Mouse (Mus musculus) intestine, embryonic 16.5 days (tissue): Measurements from ENCODE around the gene Tmem88. TPM values are rescaled to one million over a fixed set of nuclear protein-coding genes. Genes with fewer than 3 reads are reported as not detected.

ENCODE experiments used
- polyA plus RNA-seq: library from polyadenylated mRNA; unstranded; fragments of >200 nt; fragmentation: Nextera tagmentation; extraction: Ambion mirVana; gene quantifications from 2 replicates; pipeline ENCODE4 v1.2.1, GENCODE M21; 2015

Gene Tmem88
- polyA plus RNA-seq, 1 experiment from 2014 or later, result 31.0 TPM

Other genes with a start within 250 kb of the Tmem88 start
- 0.33 and 0.38 TPM in 2 replicates for gene Alox12b, start 241.2 kb downstream of the Tmem88 start, polyA plus RNA-seq
- gene Alox8, start 200.4 kb downstream of the Tmem88 start, polyA plus RNA-seq, result 0.13 and 0.15 TPM in 2 replicates
- gene Gucy2e, start 161.2 kb downstream of the Tmem88 start, polyA plus RNA-seq, result 0.02 and 0.07 TPM in 2 replicates
- 17.3 and 17.8 TPM in 2 replicates for gene Cntrob, start 74.5 kb downstream of the Tmem88 start, polyA plus RNA-seq
- 141 and 149 TPM in 2 replicates for gene Trappc1, start 74.3 kb downstream of the Tmem88 start, polyA plus RNA-seq
- gene Kcnab3, start 72.0 kb downstream of the Tmem88 start, polyA plus RNA-seq, result 1.7 and 2.4 TPM in 2 replicates
- gene Rnf227, start 57.8 kb downstream of the Tmem88 start, polyA plus RNA-seq, result 8.0 and 8.3 TPM in 2 replicates
- 33.4 and 35.5 TPM in 2 replicates for gene Chd3, start 28.8 kb downstream of the Tmem88 start, polyA plus RNA-seq
- 168 and 170 TPM in 2 replicates for gene Naa38, start 2.7 kb downstream of the Tmem88 start, polyA plus RNA-seq
- gene Cyb5d1, start 2.6 kb downstream of the Tmem88 start, polyA plus RNA-seq, result 22.6 and 24.0 TPM in 2 replicates
- 17.6 and 18.8 TPM in 2 replicates for gene Kdm6b, start 15.4 kb upstream of the Tmem88 start, polyA plus RNA-seq
- gene Dnah2, start 150.9 kb upstream of the Tmem88 start, polyA plus RNA-seq, result 0.93 and 1.0 TPM in 2 replicates
- 6.3 and 6.8 TPM in 2 replicates for gene Efnb3, start 162.0 kb upstream of the Tmem88 start, polyA plus RNA-seq
- gene Wrap53, start 182.0 kb upstream of the Tmem88 start, polyA plus RNA-seq, result 24.5 and 26.6 TPM in 2 replicates
- gene Trp53, start 182.1 kb upstream of the Tmem88 start, polyA plus RNA-seq, result 132 and 148 TPM in 2 replicates
- gene Atp1b2, start 207.7 kb upstream of the Tmem88 start, polyA plus RNA-seq, result 6.6 and 6.8 TPM in 2 replicates
- gene Shbg, start 219.7 kb upstream of the Tmem88 start, polyA plus RNA-seq, result 0.10 and 0.72 TPM in 2 replicates
- 15.4 and 18.1 TPM in 2 replicates for gene Sat2, start 223.8 kb upstream of the Tmem88 start, polyA plus RNA-seq
- gene Fxr2, start 234.8 kb upstream of the Tmem88 start, polyA plus RNA-seq, result 12.1 and 12.6 TPM in 2 replicates